Mouse (Mus musculus) stomach, embryonic 16.5 days (tissue): ENCODE data around the gene Syne1. TPM values are rescaled to one million over a fixed set of nuclear protein-coding genes. Genes with fewer than 3 reads are reported as not detected.

Source experiments
- ATAC-seq: fragments of 200-750 bp; cut with Nextera tagmentation; 2 replicates; pipeline ENCODE4 v1.8.0; 2017; ENCODE audit warnings: moderate number of reproducible peaks, moderate TSS enrichment; ENCODE audit not compliant: insufficient read depth, low FRiP score
- H3K27ac ChIP-seq: fragments of 300-500 bp; sonication (generic); 2 replicates; pipeline ENCODE4 v1.5.1; 2014; ENCODE audit warnings: low read length
- H3K27me3 ChIP-seq: fragments of 300-500 bp; sonication (generic); 2 replicates; pipeline ENCODE4 v1.6.1; 2014; ENCODE audit warnings: low read length, control low read depth, mixed read lengths; ENCODE audit not compliant: control insufficient read depth, insufficient read depth
- H3K36me3 ChIP-seq: fragments of 300-500 bp; sonication (generic); 2 replicates; pipeline ENCODE4 v1.6.1; 2014; ENCODE audit warnings: low read length; ENCODE audit not compliant: control insufficient read depth, insufficient read depth
- H3K4me1 ChIP-seq: fragments of 300-500 bp; sonication (generic); 2 replicates; pipeline ENCODE4 v1.6.1; 2014; ENCODE audit warnings: low read length, control low read depth, mixed read lengths; ENCODE audit not compliant: control insufficient read depth, insufficient read depth
- H3K4me2 ChIP-seq: fragments of 300-500 bp; sonication (generic); 2 replicates; pipeline ENCODE4 v1.6.1; 2014; ENCODE audit warnings: low read depth, low read length, mixed read lengths
- H3K4me3 ChIP-seq: fragments of 300-500 bp; sonication (generic); replicated peaks from 2 replicates; pipeline ENCODE4 v1.5.1; 2014; ENCODE audit warnings: mild to moderate bottlenecking, low read length
- H3K9ac ChIP-seq: fragments of 300-500 bp; sonication (generic); 2 replicates; pipeline ENCODE4 v1.6.1; 2014; ENCODE audit warnings: low read length
- H3K9me3 ChIP-seq: fragments of 300-500 bp; sonication (generic); replicated peaks from 2 replicates; pipeline ENCODE4 v1.6.1; 2016; ENCODE audit warnings: low read length, control low read depth; ENCODE audit not compliant: control insufficient read depth
- WGBS: fragments of 180-500 bp; shearing (Covaris S2); extraction: QIAGEN DNeasy Blood & Tissue Kit; methylation state at CpG from one replicate; pipeline ENCODE4 v1.1.7; 2014; 5-methylcytosine and 5-hydroxymethylcytosine counted together
- polyA plus RNA-seq: library from polyadenylated mRNA; unstranded; fragments of >200 nt; fragmentation: Nextera tagmentation; extraction: Ambion mirVana; gene quantifications from 2 replicates; pipeline ENCODE4 v1.2.1, GENCODE M21; 2015

The Syne1 gene
- polyA plus RNA-seq, 1 experiment from 2014 or later: 9.4 TPM

DNA sequence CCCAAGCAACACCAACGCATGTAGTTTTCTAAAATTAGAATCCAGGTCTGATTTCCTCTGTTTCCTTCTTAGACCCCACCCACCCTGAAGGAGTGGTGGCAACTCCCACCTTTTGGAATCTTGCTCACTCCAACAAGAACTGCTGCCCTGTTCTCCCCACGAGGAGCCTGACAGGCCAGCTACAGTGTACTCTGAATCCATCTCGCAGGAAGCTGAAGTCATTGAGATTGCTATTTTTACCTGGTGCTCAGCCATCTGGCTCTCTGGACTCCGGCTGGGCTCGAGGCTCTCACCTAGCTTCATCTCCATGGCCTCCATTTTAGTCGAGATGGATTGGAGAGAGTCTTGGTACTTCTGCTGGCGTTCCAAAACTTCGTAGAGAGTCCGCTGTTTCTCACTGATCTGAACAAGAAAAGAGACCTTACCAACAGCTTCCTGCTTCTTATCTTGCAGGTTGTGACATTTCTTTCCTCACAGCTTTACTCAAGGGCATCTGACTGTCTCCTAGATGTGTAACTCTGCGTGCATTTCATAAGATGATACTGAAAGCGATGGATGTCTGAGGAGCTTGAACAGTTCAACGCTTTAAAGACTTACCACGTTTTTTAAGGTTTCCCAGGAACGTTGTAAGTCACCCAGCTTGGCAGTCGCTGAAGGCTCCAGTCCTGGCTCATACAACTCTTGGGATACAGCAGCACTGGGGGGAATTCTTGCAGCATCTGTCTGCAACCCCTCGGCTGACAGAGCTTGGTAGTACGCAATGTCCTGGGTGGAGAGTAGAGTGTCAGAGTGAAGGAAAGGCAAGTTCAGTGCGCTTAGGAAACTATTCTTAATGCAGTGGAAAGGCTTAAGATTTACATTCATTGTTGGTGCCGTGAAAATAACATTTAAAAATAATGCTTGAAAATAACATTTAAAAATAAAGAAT lies 365.9 kb downstream of the Syne1 start:
- ATAC-seq: no peak
- Histone ChIP-seq H3K36me3 (peaks cover 18% of the 10 kb centered on the region), H3K4me2 (no peak overlapping the region), H3K4me1 (no peaks in the 10 kb centered on the region), H3K27ac (no peak overlapping the region), H3K9ac (no peak overlapping the region), H3K27me3 (no peaks in the 10 kb centered on the region), H3K9me3 (no peaks in the 10 kb centered on the region), H3K4me3 (no peak overlapping the region)
- WGBS: 77% methylated on average over 19 of the region's 19 CpGs

GRCm38 (mm10) chr10:5181771-5182176 lies 369.5 kb downstream of the Syne1 start:
- peaks cover 9% of the 10 kb centered on the region; the same call in 1 of the 2 replicates for H3K36me3 ChIP-seq
- H3K9ac ChIP-seq: no peak overlapping the region
- H3K27me3 ChIP-seq: no peaks in the 10 kb centered on the region
- no peak for ATAC-seq
- no peak overlapping the region for H3K27ac ChIP-seq
- H3K4me3 ChIP-seq: no peak overlapping the region
- no peaks in the 10 kb centered on the region for H3K9me3 ChIP-seq
- no peak overlapping the region for H3K4me2 ChIP-seq
- no peaks in the 10 kb centered on the region for H3K4me1 ChIP-seq
- WGBS: 88% methylated on average over 4 of the region's 4 CpGs

GRCm38 (mm10) chr10:5179891-5180290 lies 371.4 kb downstream of the Syne1 start:
- no peaks in the 10 kb centered on the region for H3K4me1 ChIP-seq
- ATAC-seq: no peak
- H3K4me2 ChIP-seq: no peak overlapping the region
- H3K27ac ChIP-seq: no peak overlapping the region
- no peak overlapping the region for H3K9ac ChIP-seq
- H3K4me3 ChIP-seq: no peak overlapping the region
- H3K27me3 ChIP-seq: no peaks in the 10 kb centered on the region
- 81% methylated on average over 3 of the region's 3 CpGs for WGBS
- peaks cover 9% of the 10 kb centered on the region; the same call in 1 of the 2 replicates for H3K36me3 ChIP-seq
- H3K9me3 ChIP-seq: no peaks in the 10 kb centered on the region

DNA sequence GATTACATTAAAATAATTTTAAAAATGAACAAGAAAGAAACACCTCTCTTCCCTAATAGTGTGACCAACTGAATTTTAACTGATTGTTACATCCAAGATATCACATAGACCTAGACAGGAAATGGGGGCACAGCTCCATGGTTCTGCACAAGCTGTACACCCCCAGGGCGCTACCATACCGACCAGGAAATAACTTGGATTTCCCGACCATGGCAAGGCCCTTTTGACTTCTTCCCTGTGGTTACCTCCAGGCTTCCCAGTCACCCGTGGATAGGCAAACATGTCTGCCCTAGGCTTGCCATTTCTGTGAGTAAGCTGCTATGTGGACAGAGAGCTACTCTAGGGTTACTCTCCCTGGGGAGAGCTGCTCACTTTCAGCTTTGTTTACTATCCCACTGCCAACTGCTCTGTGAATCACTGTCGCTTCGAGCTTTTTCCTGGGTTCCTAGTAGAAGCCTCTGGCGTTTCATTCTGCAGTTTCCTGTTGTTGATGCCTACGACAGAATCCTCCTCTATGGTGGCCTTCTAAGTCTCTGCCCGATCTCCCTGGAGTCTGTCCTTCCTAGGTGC lies 373.8 kb downstream of the Syne1 start:
- Histone ChIP-seq H3K4me3 (no peak overlapping the region), H3K27me3 (no peaks in the 10 kb centered on the region), H3K27ac (no peak overlapping the region), H3K4me2 (no peak overlapping the region), H3K4me1 (no peaks in the 10 kb centered on the region), H3K9me3 (no peaks in the 10 kb centered on the region), H3K36me3 (peaks cover under 1% of the 10 kb centered on the region; the same call in 1 of the 2 replicates), H3K9ac (no peak overlapping the region)
- no peak for ATAC-seq
- 54% methylated on average over 9 of the region's 9 CpGs for WGBS

DNA sequence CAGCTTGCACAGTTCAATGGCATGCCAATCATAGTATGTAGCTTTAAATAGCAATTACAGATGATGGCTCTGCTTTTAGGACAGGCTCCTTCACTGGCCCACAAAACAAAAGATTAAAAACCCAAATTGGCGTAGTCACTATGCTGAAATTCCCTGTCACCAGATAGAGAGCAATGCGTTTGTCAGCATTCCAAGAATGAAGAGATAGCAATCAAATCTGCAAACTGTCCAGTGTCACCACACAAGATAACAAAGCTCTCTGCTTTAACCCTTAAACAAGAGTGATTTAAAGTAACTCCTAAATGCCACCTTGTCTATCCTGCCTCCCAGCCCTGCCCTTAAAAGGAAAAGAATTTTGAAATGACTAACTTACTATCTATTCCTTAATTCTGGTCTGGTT lies 374.9 kb downstream of the Syne1 start:
- Histone ChIP-seq H3K36me3 (peaks cover 8% of the 10 kb centered on the region), H3K9ac (no peak overlapping the region), H3K9me3 (no peaks in the 10 kb centered on the region), H3K27ac (no peak overlapping the region), H3K4me2 (no peak overlapping the region), H3K4me1 (no peaks in the 10 kb centered on the region), H3K27me3 (no peaks in the 10 kb centered on the region), H3K4me3 (no peak overlapping the region)
- 60% methylated on average over 2 of the region's 2 CpGs for WGBS
- no peak for ATAC-seq

DNA sequence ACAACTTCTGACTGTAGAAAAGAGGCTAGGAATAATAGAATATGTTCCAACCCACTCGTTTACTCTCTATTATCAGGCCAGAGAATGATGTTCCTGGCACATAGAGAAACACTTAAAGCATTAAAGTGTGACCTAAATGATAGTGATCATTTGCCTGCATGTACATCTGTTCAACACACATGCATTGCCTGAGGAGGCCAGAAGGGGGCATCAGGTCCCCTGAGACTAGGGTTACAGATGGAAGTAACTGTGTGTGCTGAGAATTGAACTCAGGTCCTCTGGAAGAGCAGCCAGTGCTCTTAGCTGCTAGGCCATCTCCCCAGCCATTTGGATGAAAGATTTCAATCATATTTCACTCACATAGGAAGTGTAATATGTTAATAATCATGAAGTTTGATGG lies 380.9 kb downstream of the Syne1 start:
- WGBS: 64% methylated on average over 1 of the region's 1 CpGs
- no peaks in the 10 kb centered on the region for H3K9me3 ChIP-seq
- peaks cover 13% of the 10 kb centered on the region for H3K36me3 ChIP-seq
- no peaks in the 10 kb centered on the region for H3K27me3 ChIP-seq
- H3K9ac ChIP-seq: no peak overlapping the region
- no peak for ATAC-seq
- no peak overlapping the region for H3K4me2 ChIP-seq
- no peaks in the 10 kb centered on the region for H3K4me1 ChIP-seq
- no peak overlapping the region for H3K27ac ChIP-seq
- no peak overlapping the region for H3K4me3 ChIP-seq

- H3K27me3 ChIP-seq: no peaks in the 10 kb centered on the region
- H3K4me1 ChIP-seq: no peaks in the 10 kb centered on the region
- no peak overlapping the region for H3K4me2 ChIP-seq
- no peak overlapping the region for H3K9ac ChIP-seq
- WGBS: 73% methylated on average over 3 of the region's 3 CpGs
- peaks cover 12% of the 10 kb centered on the region for H3K36me3 ChIP-seq
- H3K9me3 ChIP-seq: no peaks in the 10 kb centered on the region
- no peak overlapping the region for H3K27ac ChIP-seq
- no peak for ATAC-seq
- no peak overlapping the region for H3K4me3 ChIP-seq
Observed at GRCm38 (mm10) chr10:5167481-5167880, 383.8 kb downstream of the Syne1 start.

DNA sequence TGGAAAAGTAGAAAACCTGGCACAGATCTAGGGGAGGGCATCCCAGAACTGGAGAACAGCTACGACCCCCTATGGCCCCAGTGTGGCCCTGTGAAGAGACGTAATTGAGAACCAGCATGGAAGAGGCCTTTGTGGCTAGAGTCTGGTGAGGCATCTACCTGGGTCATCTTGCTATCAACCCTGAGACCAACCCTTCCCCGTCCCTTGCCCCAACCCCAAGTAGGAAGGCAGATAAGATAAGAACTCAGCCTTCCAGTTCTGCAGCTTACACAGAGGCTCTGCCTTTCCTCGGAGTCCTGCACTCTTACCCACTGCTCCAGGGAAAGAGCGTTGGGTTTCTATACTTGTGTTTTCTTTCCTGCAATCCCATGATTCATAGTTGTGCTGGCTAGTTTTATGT lies 385.8 kb downstream of the Syne1 start:
- ATAC-seq: no peak
- H3K4me3 ChIP-seq: no peak overlapping the region
- no peaks in the 10 kb centered on the region for H3K9me3 ChIP-seq
- WGBS: 60% methylated on average over 5 of the region's 5 CpGs
- H3K4me1 ChIP-seq: no peaks in the 10 kb centered on the region
- no peak overlapping the region for H3K4me2 ChIP-seq
- H3K27ac ChIP-seq: no peak overlapping the region
- no peaks in the 10 kb centered on the region for H3K27me3 ChIP-seq
- peaks cover 1% of the 10 kb centered on the region; the same call in 1 of the 2 replicates for H3K36me3 ChIP-seq
- no peak overlapping the region for H3K9ac ChIP-seq

DNA sequence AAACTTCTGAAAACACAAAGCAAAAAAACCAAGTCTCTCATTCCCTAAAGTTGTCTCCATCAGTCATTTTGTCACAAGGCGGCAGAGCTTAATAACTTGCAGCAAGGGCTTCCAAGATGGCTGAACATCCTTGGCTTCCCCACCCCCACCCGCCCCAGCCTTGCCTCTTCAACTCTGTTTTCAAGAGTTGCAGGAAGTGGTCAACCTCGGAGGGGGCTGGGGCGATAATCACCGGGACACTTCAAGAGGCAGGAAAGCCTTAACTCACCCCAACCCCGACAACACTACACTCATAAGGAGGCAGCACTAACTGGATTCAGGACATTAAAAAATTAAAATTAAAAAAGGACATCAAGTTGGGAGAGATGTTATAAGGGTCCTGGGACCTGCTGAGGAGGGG lies 387.5 kb downstream of the Syne1 start:
- Histone ChIP-seq H3K4me1 (no peaks in the 10 kb centered on the region), H3K36me3 (no peaks in the 10 kb centered on the region), H3K27me3 (no peaks in the 10 kb centered on the region), H3K27ac (no peak overlapping the region), H3K9ac (no peak overlapping the region), H3K4me2 (no peak overlapping the region), H3K4me3 (no peak overlapping the region), H3K9me3 (no peaks in the 10 kb centered on the region)
- no peak for ATAC-seq
- 41% methylated on average over 6 of the region's 6 CpGs for WGBS
